Mouse (Mus musculus) layer of hippocampus, adult 2 months (tissue): Measurements from ENCODE around the gene Efcab1. TPM values are rescaled to one million over a fixed set of nuclear protein-coding genes. Genes with fewer than 3 reads are reported as not detected.
"Not testable (repeated sequence)": the region's sequence is repeated elsewhere in the genome, so short reads cannot be mapped to it uniquely, and the experiment has no call there.

Source experiments
- DNase-seq, 2 experiments: peaks; one replicate each; pipeline ENCODE4 v3.0.0; 2022; ENCODE audit warnings: low spot score in 2 of 2
- H3K27ac ChIP-seq: fragments of 200-600 bp; 2 replicates; pipeline ENCODE4 v1.8.1; 2022
- H3K4me3 ChIP-seq: fragments of 200-600 bp; 2 replicates; pipeline ENCODE4 v1.8.1; 2022; ENCODE audit warnings: mild to moderate bottlenecking
- CTCF ChIP-seq: fragments of 200-600 bp; conservative IDR thresholded peaks from 2 replicates; pipeline ENCODE4 v1.8.1; 2022; ENCODE audit warnings: antibody characterized with exemption, mild to moderate bottlenecking, moderate library complexity
- long read RNA-seq, 2 experiments: library from polyadenylated mRNA; stranded (forward); transcript quantifications; one replicate each; pipeline ENCODE4 v2.0.0; 2021; ENCODE audit warnings: borderline mapping rate in 2 of 2
- total RNA-seq, 2 experiments: library from RNA; stranded (reverse); gene quantifications; 2 replicates each; pipeline ENCODE4 v1.2.3; 2021

Efcab1 gene
- 1 to 10 TPM; 6.3 to 6.5 TPM for total RNA-seq
- long read RNA-seq, experiment 1, partial matches to known transcripts: 0 of 4 reads
- long read RNA-seq, experiment 1, other reads (novel, unspliced or antisense): 1 of 4 reads
- long read RNA-seq, experiment 2, transcript Efcab1-201 (6 exons, 2,752 nt): major isoform, 6 of 8 reads
- long read RNA-seq, experiment 2, partial matches to known transcripts: 0 of 8 reads
- long read RNA-seq, experiment 2, other reads (novel, unspliced or antisense): 2 of 8 reads

DNA sequence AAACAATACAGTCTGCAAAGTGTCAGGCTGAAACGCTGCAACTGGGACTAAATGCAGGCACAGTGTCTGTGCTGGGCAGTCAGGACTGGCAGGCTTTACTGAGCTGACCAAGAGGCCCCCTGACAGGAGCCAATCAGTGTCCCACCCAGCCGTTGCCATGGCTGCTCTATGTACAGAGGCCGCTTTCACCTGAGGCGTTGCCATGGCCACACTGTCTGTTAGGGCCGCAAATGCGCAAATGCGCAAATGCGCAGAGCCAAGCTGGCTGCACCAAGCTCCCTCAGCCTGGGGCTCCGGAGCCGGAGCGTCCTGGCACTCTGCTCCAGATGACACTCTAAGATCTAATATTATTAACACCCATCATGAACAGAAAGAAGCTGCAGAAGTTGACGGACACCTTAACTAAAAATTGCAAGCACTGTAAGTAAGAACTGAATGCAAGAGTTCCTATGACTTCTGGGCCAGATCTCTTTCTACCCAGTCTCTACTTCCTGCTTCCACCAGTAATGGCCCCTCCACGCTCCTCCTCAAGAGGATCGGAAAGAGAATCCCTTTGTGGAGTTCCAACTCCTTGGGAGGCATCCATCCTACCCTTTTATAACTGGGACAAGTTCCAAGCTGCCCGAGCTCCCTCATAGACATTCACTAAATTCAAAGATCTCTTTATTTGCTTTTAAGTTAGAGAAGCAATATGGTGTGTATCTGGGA is at the start of gene Efcab1:
Gene Efcab1, plus strand, starts transcription at position 214 of the 708 bp plus-strand sequence.
- peak; percentile 44 to 48 for DNase-seq
- H3K4me3 ChIP-seq: peak within 1 kb of the TSS; percentile 48
- peak within 1 kb of the TSS; percentile 81 for H3K27ac ChIP-seq

GRCm38 (mm10) chr16:14859443-14859842 is 47.0 kb upstream of the Efcab1 start:
- no peak for TF ChIP-seq CTCF
- no peak overlapping the region for H3K4me3 ChIP-seq
- H3K27ac ChIP-seq: no peak overlapping the region
- DNase-seq: peak; percentile 1 to 9

More for the DNA sequence above, at the start of gene Efcab1:
- TF ChIP-seq CTCF: no peak

GRCm38 (mm10) chr16:14884916-14885315 is 21.5 kb upstream of the Efcab1 start:
- DNase-seq: no peak
- TF ChIP-seq CTCF: no peak
- H3K4me3 ChIP-seq: no peak overlapping the region
- no peak overlapping the region for H3K27ac ChIP-seq

DNA sequence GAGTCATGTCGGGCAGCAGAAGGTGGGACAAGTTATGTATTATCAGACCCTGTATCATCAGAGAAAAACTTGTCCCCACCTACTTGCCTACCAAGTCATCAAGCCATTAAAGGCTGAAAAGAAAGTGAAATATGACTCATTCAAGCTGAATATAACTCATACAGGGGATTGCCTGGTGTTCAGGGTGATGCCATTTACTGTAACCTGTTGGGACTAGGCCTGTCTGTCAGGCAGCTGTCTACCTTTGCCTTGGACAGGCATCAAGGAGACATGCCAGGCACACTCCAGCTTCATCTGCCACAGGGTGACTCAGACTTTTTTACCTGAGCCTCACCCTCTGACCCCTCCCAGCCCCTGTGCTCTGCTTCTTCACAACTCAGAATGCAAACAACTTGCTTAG is 21.0 kb upstream of the Efcab1 start:
- H3K27ac ChIP-seq: no peak overlapping the region
- no peak for TF ChIP-seq CTCF
- DNase-seq: no peak
- H3K4me3 ChIP-seq: no peak overlapping the region

- no peak overlapping the region for H3K4me3 ChIP-seq
- no peak overlapping the region for H3K27ac ChIP-seq
- DNase-seq: no peak
- TF ChIP-seq CTCF: no peak
These were observed 13.9 kb upstream of the Efcab1 start for GRCm38 (mm10) chr16:14892492-14892891.

GRCm38 (mm10) chr16:14893864-14894263 is 12.5 kb upstream of the Efcab1 start:
- Histone ChIP-seq H3K27ac (no peak overlapping the region), H3K4me3 (no peak overlapping the region)
- DNase-seq: no peak
- TF ChIP-seq CTCF: no peak

- H3K4me3 ChIP-seq: no peak overlapping the region
- TF ChIP-seq CTCF: no peak
- DNase-seq: no peak
- H3K27ac ChIP-seq: no peak overlapping the region
These were observed 11.7 kb upstream of the Efcab1 start for GRCm38 (mm10) chr16:14894713-14895112.

DNA sequence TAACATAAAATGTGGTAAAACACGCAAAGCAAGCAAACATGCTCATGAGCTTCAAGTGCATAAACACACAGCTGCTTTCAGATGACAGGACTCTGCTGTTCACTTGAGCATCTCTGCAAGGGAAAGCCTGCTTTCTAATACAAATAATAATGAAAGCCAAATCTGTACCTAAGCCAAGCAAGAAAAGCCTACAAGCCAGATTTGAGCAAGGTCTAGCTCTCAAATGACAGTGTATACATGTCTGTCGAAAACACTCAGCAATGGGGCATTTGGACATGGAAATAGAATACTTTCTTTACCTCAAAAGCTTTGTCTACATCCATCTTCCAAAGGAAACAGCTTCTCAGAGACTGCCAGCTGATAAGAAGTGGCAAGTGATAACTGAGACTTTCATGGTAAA is 10.9 kb upstream of the Efcab1 start:
- TF ChIP-seq CTCF: no peak
- no peak overlapping the region for H3K4me3 ChIP-seq
- no peak for DNase-seq
- H3K27ac ChIP-seq: no peak overlapping the region

GRCm38 (mm10) chr16:14930711-14931110 is 24.3 kb downstream of the Efcab1 start:
- not testable (repeated sequence) for H3K4me3 ChIP-seq, DNase-seq, H3K27ac ChIP-seq

DNA sequence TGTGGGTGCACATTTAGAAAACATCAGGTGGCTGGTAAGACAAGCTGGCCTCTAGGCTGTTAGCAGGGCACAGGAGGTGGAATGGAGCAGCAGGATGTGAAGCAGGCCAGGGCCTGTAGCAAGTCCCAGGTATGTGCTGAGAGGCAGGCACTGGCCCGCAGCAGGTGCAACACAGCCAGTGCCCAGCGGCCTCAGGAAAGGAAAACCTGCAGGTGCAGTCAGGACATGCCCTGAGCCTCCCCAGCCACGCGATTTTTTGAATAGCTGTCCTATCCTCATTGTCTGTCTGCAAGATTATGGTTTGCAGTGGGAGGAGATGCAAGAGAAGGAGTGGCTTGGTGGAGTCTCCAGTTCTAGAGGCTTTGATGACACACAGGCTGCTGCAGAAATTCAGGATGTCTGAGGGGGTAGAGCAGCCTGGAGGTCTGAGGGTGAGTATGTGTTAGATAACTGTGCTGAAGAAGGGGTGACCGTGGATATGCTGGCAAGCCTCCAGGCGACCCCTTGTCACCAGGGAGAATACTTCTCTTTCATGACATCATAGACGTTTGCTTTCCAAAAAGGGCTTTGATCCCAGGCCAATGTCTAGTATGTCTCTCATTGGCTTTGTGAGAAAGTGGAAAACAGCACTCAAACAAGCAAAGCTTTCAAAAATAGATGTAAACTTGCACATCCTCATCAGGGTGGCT is 30.2 kb downstream of the Efcab1 start:
- H3K27ac ChIP-seq, DNase-seq, H3K4me3 ChIP-seq: not testable (repeated sequence)

DNA sequence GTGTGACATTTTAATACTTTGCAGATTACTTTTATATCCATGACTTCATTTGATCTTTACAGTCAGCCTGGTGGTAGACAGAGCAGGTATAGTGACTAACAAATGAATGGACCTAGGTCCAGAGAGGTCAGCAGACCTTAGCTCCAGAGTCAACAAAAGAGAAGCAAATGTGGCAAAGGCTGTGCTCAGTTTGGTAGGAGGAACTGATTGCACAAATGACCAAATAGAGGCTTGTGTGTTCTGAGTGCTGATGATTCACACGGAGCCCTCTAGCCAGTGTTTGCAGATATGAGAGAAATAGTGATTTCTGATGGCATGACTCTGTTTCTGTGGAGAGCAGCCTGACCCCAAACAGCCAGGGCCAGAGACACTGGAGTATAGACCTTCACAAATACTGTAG is 33.1 kb downstream of the Efcab1 start:
- no peak for DNase-seq
- TF ChIP-seq CTCF: no peak
- Histone ChIP-seq H3K4me3 (no peak overlapping the region), H3K27ac (no peak overlapping the region)

DNA sequence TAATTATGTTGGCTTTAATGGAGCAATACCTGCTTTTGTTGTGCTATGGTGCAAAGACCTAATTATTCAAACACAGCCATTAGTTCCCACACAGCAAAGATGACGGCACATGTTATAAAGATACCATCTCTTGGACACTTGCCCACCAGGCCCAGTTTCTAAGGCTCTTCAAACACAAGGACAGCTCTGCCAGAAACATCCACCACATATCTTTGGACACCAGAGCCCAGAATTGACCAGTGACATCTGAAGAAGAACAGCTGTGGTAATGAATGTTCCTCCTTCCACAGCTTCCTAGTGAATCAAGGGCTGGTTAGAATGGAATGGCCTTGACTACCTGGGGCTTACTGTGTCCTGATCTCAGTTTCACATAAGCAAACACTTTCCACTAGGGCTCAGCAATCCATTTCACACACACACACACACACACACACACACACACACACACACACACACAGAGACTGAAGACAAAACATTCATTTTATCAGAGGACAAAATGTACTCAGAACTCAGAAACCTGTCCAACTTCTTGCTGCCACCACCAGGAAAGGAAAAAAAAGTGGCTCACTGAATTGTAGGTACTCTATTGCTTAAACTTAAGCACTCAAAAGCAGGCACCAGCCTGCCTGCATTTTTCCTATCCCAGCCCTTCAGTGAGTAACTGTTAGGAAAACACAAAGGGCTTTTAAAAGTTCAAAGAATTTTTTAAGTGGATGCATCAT is 33.7 kb downstream of the Efcab1 start:
- Histone ChIP-seq H3K4me3 (no peak overlapping the region), H3K27ac (no peak overlapping the region)
- DNase-seq: no peak
- TF ChIP-seq CTCF: no peak

GRCm38 (mm10) chr16:14940898-14941297 is 34.5 kb downstream of the Efcab1 start:
- DNase-seq: no peak
- Histone ChIP-seq H3K27ac (no peak overlapping the region), H3K4me3 (no peak overlapping the region)
- TF ChIP-seq CTCF: no peak
